Mouse (Mus musculus): ENCODE results near the gene Lgals7.

DNA sequence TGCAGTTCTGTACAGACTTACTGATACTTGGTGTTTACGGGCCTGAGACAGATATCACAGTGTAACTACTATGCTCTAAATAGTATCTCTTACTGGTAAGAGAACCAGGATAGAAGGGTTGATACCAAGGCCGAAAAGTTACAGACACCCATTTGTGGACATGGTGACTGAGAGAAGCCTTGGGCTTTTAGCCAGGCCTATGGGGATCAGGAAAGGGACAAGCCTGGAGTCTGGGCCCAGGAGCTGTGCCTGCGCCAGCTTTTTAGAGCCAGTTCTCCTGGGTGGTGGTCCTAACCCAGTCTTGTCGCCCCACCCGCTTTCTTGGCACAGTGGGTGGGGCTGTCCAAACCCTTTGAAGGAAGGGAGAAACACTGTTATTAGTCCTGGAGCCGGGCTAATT is 38.5 kb downstream of the Lgals7 start:
- no peak for TF ChIP-seq CTCF (IDR thresholded peaks at IDR 0.05; ENCODE audit: low read depth, low read length)
- no peak for TF ChIP-seq POLR2A (IDR thresholded peaks at IDR 0.05; ENCODE audit: borderline replicate concordance, low read depth, low read length)
